Mouse (Mus musculus) spleen, postnatal 10 days (tissue): ENCODE measurements around the gene Ier2.
"Not testable (repeated sequence)": the region's sequence is repeated elsewhere in the genome, so short reads cannot be mapped to it uniquely, and the experiment has no call there.

ENCODE experiments used
- DNase-seq, 2 experiments: peaks; one replicate each; pipeline ENCODE4 v3.0.0; 2021 to 2022; ENCODE audit warnings: low spot score in 2 of 2

Gene Ier2

GRCm38 (mm10) chr8:84698288-84698687 is 35.6 kb upstream of the Ier2 start:
- peak in 1 of 2 experiments; percentile 18 for DNase-seq

GRCm38 (mm10) chr8:84697166-84698130 is 34.8 kb upstream of the Ier2 start:
- peak; percentile 57 to 86 for DNase-seq

- peak in 1 of 2 experiments; percentile 12 for DNase-seq
Measured at GRCm38 (mm10) chr8:84695140-84695539, 32.5 kb upstream of the Ier2 start.

GRCm38 (mm10) chr8:84693332-84693731 is 30.7 kb upstream of the Ier2 start:
- no peak for DNase-seq

GRCm38 (mm10) chr8:84689091-84689915 is 26.7 kb upstream of the Ier2 start:
- DNase-seq = peak; percentile 82 to 91

GRCm38 (mm10) chr8:84687705-84688100 is 25.1 kb upstream of the Ier2 start, which contains the start of gene Nacc1:
Nacc1 (minus strand) TSS chr8:84687862.
- DNase-seq = peak; percentile 82 to 94

GRCm38 (mm10) chr8:84687003-84687704 is 24.5 kb upstream of the Ier2 start:
- DNase-seq = no peak

- DNase-seq = peak; percentile 60 to 78
Measured at GRCm38 (mm10) chr8:84686191-84687002, 23.7 kb upstream of the Ier2 start, which contains the start of gene Trmt1. Trmt1 (plus strand) TSS chr8:84686307.

GRCm38 (mm10) chr8:84684537-84684936 is 21.9 kb upstream of the Ier2 start:
- no peak for DNase-seq

GRCm38 (mm10) chr8:84682257-84682656 is 19.6 kb upstream of the Ier2 start:
- no peak for DNase-seq

- DNase-seq = no peak
Measured at GRCm38 (mm10) chr8:84681476-84681875, 18.8 kb upstream of the Ier2 start.

- no peak for DNase-seq
Measured at GRCm38 (mm10) chr8:84677305-84677704, 14.7 kb upstream of the Ier2 start.

GRCm38 (mm10) chr8:84670295-84671006 is 7.8 kb upstream of the Ier2 start:
- not testable (repeated sequence) for DNase-seq

GRCm38 (mm10) chr8:84668731-84669485 is 6.3 kb upstream of the Ier2 start:
- no peak for DNase-seq

GRCm38 (mm10) chr8:84668081-84668480 is 5.4 kb upstream of the Ier2 start:
- DNase-seq = no peak

GRCm38 (mm10) chr8:84665385-84665893 is 2.8 kb upstream of the Ier2 start:
- no peak for DNase-seq

GRCm38 (mm10) chr8:84664566-84665384 is 2.1 kb upstream of the Ier2 start:
- DNase-seq = peak; percentile 80 to 89
